Mouse (Mus musculus) layer of hippocampus, adult 2 months (tissue): Measurements from ENCODE around the gene Lcmt1. TPM values are rescaled to one million over a fixed set of nuclear protein-coding genes. Genes with fewer than 3 reads are reported as not detected.
A peak's percentile ranks its signal among the peaks of the same experiment; 100 is the strongest.

Experiments used
- DNase-seq, 2 experiments: peaks; one replicate each; pipeline ENCODE4 v3.0.0; 2022; ENCODE audit warnings: low spot score in 2 of 2
- H3K27ac ChIP-seq: fragments of 200-600 bp; 2 replicates; pipeline ENCODE4 v1.8.1; 2022
- H3K4me3 ChIP-seq: fragments of 200-600 bp; 2 replicates; pipeline ENCODE4 v1.8.1; 2022; ENCODE audit warnings: mild to moderate bottlenecking
- CTCF ChIP-seq: fragments of 200-600 bp; conservative IDR thresholded peaks from 2 replicates; pipeline ENCODE4 v1.8.1; 2022; ENCODE audit warnings: antibody characterized with exemption, mild to moderate bottlenecking, moderate library complexity
- total RNA-seq, 2 experiments: library from RNA; stranded (reverse); gene quantifications; 2 replicates each; pipeline ENCODE4 v1.2.3; 2021

Lcmt1 gene
- total RNA-seq, 2 experiments from 2014 or later, result 88.7 to 94.3 TPM

DNA sequence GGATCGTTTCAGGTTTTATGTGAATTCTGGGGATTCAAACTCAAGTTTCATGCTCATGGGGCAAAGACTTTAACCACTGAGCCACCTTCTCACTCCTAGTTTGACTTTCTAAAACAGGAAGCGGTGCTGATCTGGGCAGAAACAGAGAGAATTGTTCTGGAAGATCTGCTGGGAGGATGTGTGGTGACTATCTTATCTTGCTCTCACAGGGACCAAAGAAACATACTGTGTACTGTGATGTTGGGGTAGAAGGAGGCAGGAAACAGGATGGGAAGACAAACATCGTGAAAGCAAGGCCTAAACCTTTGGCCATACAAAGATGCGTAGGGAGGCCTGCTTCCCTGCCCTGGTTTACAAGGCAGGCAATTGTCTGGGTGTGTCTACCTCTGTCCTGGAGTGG lies 89.7 kb downstream of the Lcmt1 start:
- no peak for TF ChIP-seq CTCF
- no peak for DNase-seq
- no peak overlapping the region for H3K4me3 ChIP-seq
- H3K27ac ChIP-seq, result no peak overlapping the region

DNA sequence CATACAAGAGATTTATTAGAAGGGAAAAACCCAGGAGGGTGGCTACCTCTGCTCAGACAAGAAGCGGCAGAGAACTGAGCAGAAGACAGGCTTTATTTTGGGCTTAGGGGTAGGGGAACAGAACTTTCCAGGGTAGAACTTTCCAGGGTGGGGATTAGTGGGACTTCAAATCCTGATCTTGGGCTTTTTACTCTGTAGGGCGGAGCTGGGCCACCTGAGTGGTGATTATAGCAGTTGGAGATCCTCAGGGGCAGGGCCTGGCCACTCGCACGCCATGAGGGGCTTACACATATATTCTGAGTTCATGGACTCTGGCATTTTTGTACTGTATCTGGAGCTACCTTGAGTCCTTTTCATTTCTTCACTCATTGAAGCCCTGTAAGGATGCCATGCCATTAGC lies 91.7 kb downstream of the Lcmt1 start:
- Histone ChIP-seq H3K4me3 (no peak overlapping the region), H3K27ac (no peak overlapping the region)
- TF ChIP-seq CTCF, result no peak
- DNase-seq, result no peak

DNA sequence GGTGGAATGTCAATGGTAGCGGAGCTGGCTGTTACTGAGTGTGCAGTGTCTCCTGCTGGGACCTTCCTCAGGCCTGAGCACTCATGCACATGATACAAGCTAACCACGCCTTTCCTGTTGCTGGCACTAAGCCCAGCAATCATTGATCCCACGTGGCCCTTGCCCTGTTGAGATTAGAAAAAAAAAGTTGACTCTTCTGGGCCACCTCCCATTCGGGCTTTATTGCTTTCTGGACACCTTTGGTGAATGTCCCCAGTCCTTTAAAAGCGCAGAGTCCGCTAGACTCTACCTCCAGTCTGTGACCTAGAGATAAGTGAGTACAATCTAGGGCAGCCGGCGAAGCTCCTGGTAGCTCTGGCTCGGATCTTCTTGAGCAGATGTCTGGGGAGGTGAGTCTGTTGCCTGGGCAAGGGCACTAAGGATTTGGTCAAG lies 92.5 kb downstream of the Lcmt1 start, which contains the start of gene Aqp8:
TSS of gene Aqp8 (plus strand) at position 222 of the 432 bp plus-strand sequence.
- H3K4me3 ChIP-seq, result no peak within 1 kb of the TSS
- H3K27ac ChIP-seq, result no peak within 1 kb of the TSS
- no peak for TF ChIP-seq CTCF
- no peak for DNase-seq

DNA sequence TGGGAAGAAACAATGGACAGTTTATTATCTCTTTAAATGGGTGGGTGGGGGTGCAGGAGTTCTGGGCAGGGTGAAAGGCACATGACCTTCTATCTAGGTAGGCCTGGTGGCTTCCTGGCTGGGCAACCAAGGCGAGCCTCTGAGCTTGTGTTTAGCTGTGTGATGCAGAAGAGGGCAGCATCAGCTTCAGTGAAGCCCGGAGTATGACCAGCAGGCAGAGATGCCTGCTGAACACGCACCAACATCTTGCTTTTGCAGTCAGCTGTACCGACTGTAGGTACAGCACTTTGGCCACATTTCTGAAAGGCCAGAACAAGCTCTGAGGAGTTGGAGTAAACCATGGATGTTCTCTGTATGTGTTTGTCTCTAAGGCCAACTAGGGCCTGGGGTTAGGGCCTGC lies 94.0 kb downstream of the Lcmt1 start:
- Histone ChIP-seq H3K4me3 (no peak overlapping the region), H3K27ac (no peak overlapping the region)
- DNase-seq, result no peak
- no peak for TF ChIP-seq CTCF

DNA sequence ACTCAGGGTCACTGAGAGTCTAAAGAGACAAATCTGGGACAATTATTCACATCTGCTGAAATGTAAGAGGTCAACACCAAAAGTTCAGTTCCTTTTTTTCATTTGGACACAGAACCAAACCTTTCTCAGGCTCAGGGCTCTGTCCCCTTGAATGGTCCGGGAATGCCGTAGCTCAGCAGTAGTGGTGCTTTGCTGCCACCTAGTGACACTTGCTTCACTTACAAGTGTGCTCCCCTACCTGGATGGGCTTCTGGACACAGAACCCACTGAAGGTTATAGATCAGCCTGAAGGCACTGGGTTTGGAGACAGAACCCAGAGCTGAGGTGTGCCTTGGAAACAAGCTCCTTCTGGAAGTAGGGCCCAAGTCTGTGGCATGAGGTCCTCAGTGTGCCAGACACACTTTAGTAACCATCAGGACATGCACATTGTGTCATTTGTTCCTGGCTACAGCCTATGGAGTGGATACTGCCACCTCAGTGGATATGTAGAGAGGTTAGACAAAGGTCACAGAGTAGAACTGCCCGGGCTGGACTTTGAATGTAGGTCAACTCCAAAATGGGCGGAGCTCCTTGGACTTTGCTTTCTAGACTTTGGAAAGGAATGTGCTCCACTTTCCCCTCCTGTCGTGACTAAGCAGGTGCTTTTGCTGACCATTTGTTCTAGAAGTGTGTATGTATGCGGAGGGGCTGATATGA lies 96.3 kb downstream of the Lcmt1 start:
- no peak overlapping the region for H3K27ac ChIP-seq
- peak; percentile 98 for TF ChIP-seq CTCF
- H3K4me3 ChIP-seq, result no peak overlapping the region
- peak; percentile 48 to 82 for DNase-seq

DNA sequence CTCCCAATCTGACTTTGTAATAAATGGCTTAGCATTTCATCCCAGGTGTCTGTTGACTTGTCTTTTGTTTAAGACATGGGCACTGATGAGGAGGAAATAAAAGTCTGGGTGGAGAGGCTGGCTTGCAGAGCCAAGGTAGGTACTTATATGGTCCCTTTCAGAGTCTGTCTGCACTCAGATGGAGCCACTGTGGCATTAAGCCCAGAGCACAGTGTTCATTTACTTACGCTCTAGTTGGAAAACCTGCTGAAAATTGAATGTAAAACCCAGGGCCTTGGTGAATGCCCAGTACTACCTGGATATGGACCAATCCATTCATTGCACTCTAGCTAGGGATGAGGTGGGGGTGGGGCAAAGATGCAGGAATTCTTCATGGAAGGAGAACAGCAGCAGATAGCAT lies 98.4 kb downstream of the Lcmt1 start:
- no peak for TF ChIP-seq CTCF
- DNase-seq, result no peak
- H3K4me3 ChIP-seq, result no peak overlapping the region
- no peak overlapping the region for H3K27ac ChIP-seq

Other genes starting within 250 kb of the Lcmt1 start
- gene Tnrc6a, start 245.9 kb upstream of the Lcmt1 start, total RNA-seq, result 10 to 100 TPM; 49.5 to 53.9 TPM
- gene Slc5a11, start 155.0 kb upstream of the Lcmt1 start, total RNA-seq, result 1 to 10 TPM in 1 of 2 experiments, under 1 TPM in 1; 0.59 to 1.5 TPM
- 10 to 100 TPM; 29.0 to 35.2 TPM for gene Arhgap17, start 131 bp downstream of the Lcmt1 start, total RNA-seq
- gene Aqp8, start 92.5 kb downstream of the Lcmt1 start, total RNA-seq, result not detected
- gene Zkscan2, start 130.7 kb downstream of the Lcmt1 start, total RNA-seq, result 10 to 100 TPM; 19.9 to 25.8 TPM